Mouse (Mus musculus) kidney, adult 2 months (tissue): ENCODE measurements around the gene Spg7.
A peak's percentile ranks its signal among the peaks of the same experiment; 100 is the strongest.

Experiments
- CTCF ChIP-seq: fragments of 200-500 bp; conservative IDR thresholded peaks from 2 replicates; pipeline ENCODE4 v1.5.1; 2011; ENCODE audit warnings: low read depth, mild to moderate bottlenecking, control low read depth, low read length, moderate library complexity, mixed read lengths; ENCODE audit not compliant: insufficient read depth, insufficient read length
- POLR2A ChIP-seq: fragments of 200-500 bp; IDR thresholded peaks from one replicate; pipeline ENCODE4 v1.6.1; 2011; ENCODE audit warnings: low read depth, low read length, control low read depth

DNA sequence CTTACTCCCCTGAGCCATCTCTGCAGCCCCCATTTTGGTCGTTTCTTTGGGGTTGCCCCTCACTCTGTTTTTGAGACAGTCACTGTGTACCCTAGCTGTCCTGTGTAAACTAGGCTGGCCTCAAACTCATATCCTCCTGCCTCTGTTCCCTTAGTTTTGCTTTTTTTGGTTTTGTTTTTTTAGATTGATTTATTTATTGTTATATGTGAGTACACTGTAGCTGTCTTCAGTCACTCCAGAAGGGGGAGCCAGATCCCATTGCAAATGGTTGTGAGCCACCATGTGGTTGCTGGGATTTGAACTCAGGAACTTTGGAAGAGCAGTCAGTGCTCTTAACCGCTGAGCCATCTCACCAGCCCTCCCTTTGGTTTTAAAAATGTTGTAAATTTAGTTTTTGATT is 43.8 kb downstream of the Spg7 start:
- no peak for TF ChIP-seq POLR2A
- TF ChIP-seq CTCF, result 0 out of 2 replicates have a peak, but pooled peaks have one; percentile 20
